Mouse (Mus musculus) neural tube, embryonic 15.5 days (tissue): ENCODE measurements around the gene Atp6v1b1. TPM values are rescaled to one million over a fixed set of nuclear protein-coding genes. Genes with fewer than 3 reads are reported as not detected.

ENCODE experiments used
- ATAC-seq: fragments of 200-750 bp; cut with Nextera tagmentation; 2 replicates; pipeline ENCODE4 v1.8.0; 2017; ENCODE audit warnings: mild to moderate bottlenecking, moderate TSS enrichment, moderate library complexity; ENCODE audit not compliant: low FRiP score
- H3K27ac ChIP-seq: fragments of 300-500 bp; sonication (generic); replicated peaks from 2 replicates; pipeline ENCODE4 v1.5.1; 2015; ENCODE audit warnings: mild to moderate bottlenecking, inconsistent platforms
- H3K27me3 ChIP-seq: fragments of 300-500 bp; sonication (generic); replicated peaks from 2 replicates; pipeline ENCODE4 v1.6.1; 2015; ENCODE audit warnings: inconsistent platforms
- H3K36me3 ChIP-seq: fragments of 300-500 bp; sonication (generic); 2 replicates; pipeline ENCODE4 v1.6.1; 2015; ENCODE audit warnings: inconsistent platforms
- H3K4me1 ChIP-seq: fragments of 300-500 bp; sonication (generic); 2 replicates; pipeline ENCODE4 v1.6.1; 2015; ENCODE audit warnings: inconsistent platforms
- H3K4me2 ChIP-seq: fragments of 300-500 bp; sonication (generic); 2 replicates; pipeline ENCODE4 v1.6.1; 2015; ENCODE audit warnings: inconsistent platforms, mild to moderate bottlenecking, moderate library complexity
- H3K4me3 ChIP-seq: fragments of 300-500 bp; sonication (generic); replicated peaks from 2 replicates; pipeline ENCODE4 v1.5.1; 2015; ENCODE audit warnings: mild to moderate bottlenecking, inconsistent platforms
- H3K9ac ChIP-seq: fragments of 300-500 bp; sonication (generic); replicated peaks from 2 replicates; pipeline ENCODE4 v1.6.1; 2015; ENCODE audit warnings: mild to moderate bottlenecking, inconsistent platforms
- H3K9me3 ChIP-seq: fragments of 300-500 bp; sonication (generic); replicated peaks from 2 replicates; pipeline ENCODE4 v1.6.1; 2016; ENCODE audit warnings: inconsistent platforms
- WGBS: fragments of 180-500 bp; shearing (Covaris S2); methylation state at CpG from one replicate; pipeline ENCODE4 v1.1.7; 2015; ENCODE audit warnings: mixed read lengths; 5-methylcytosine and 5-hydroxymethylcytosine counted together
- polyA plus RNA-seq: library from polyadenylated mRNA; unstranded; fragments of >200 nt; fragmentation: Nextera tagmentation; extraction: Ambion mirVana; gene quantifications from 2 replicates; pipeline ENCODE4 v1.2.1, GENCODE M21; 2015

Atp6v1b1 gene
- polyA plus RNA-seq, 1 experiment from 2014 or later = not detected

- 9% methylated on average over 11 of the region's 11 CpGs for WGBS
- no peak overlapping the region for H3K4me2 ChIP-seq
- no peak overlapping the region for H3K9ac ChIP-seq
- no peaks in the 10 kb centered on the region for H3K4me1 ChIP-seq
- ATAC-seq = no peak
- no peak overlapping the region for H3K27ac ChIP-seq
- H3K36me3 ChIP-seq = no peaks in the 10 kb centered on the region
- H3K27me3 ChIP-seq = peaks cover 25% of the 10 kb centered on the region
- no peaks in the 10 kb centered on the region for H3K9me3 ChIP-seq
- no peak overlapping the region for H3K4me3 ChIP-seq
These were observed 7.4 kb downstream of the Atp6v1b1 start for GRCm38 (mm10) chr6:83750171-83750684.

GRCm38 (mm10) chr6:83756051-83756450 lies 13.3 kb downstream of the Atp6v1b1 start:
- Histone ChIP-seq H3K4me2 (no peak overlapping the region), H3K9ac (no peak overlapping the region), H3K27me3 (peaks cover 57% of the 10 kb centered on the region), H3K9me3 (no peaks in the 10 kb centered on the region), H3K4me1 (peaks cover 7% of the 10 kb centered on the region), H3K36me3 (no peaks in the 10 kb centered on the region), H3K4me3 (no peak overlapping the region), H3K27ac (no peak overlapping the region)
- 84% methylated on average over 9 of the region's 9 CpGs for WGBS
- no peak for ATAC-seq

- peaks cover 68% of the 10 kb centered on the region for H3K27me3 ChIP-seq
- WGBS = 23% methylated on average over 6 of the region's 6 CpGs
- H3K9me3 ChIP-seq = no peaks in the 10 kb centered on the region
- peak within 1 kb of the TSS; percentile 16 for H3K4me3 ChIP-seq
- peak within 1 kb of the TSS; percentile 48 for H3K4me2 ChIP-seq
- no peak for ATAC-seq
- peaks cover 17% of the 10 kb centered on the region for H3K4me1 ChIP-seq
- no peaks in the 10 kb centered on the region for H3K36me3 ChIP-seq
- H3K9ac ChIP-seq = no peak within 1 kb of the TSS; the same call in 1 of the 2 replicates
- no peak within 1 kb of the TSS for H3K27ac ChIP-seq
These were observed 19.6 kb downstream of the Atp6v1b1 start, which contains the start of gene Ankrd53 for GRCm38 (mm10) chr6:83762344-83762743. Gene Ankrd53, plus strand, starts transcription at chr6:83762644.

DNA sequence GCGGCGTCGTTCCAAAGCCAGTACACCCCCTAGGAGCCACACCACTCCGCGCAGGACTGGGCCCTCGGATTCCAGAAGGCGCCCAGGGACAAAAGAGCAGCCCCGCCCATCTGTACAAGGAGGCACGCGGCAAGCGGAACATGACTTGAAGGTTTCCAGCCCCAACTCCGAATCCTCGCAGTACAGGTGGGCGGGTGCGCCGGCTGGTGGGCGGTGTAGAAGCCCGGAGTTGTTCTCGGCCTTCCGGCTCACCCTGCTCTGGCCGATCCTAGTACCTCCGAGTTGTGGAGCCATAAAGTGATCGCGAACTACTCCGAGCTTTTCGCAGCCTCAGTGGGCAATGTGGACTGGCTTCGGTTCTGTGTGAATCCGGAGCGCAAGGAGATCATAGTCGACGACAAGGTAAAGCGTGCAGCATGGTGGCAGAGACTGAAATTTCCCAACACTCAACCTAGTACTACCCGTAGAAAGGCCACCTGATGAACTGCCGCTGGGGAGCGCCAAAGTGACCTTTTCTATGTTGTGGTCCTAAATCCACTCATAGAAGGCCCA lies 20.2 kb downstream of the Atp6v1b1 start:
- Histone ChIP-seq H3K27ac (no peak overlapping the region), H3K27me3 (peaks cover 62% of the 10 kb centered on the region), H3K4me2 (peak overlapping the region; percentile 48), H3K4me1 (peaks cover 15% of the 10 kb centered on the region), H3K4me3 (peak overlapping the region; percentile 16), H3K9me3 (no peaks in the 10 kb centered on the region), H3K36me3 (0 out of 2 replicates have a peak, but pooled peaks cover 3% of the 10 kb centered on the region), H3K9ac (no peak overlapping the region; the same call in 1 of the 2 replicates)
- no peak for ATAC-seq
- WGBS = 3% methylated on average over 35 of the region's 35 CpGs

GRCm38 (mm10) chr6:83766982-83767381 lies 24.2 kb downstream of the Atp6v1b1 start:
- H3K9me3 ChIP-seq = no peaks in the 10 kb centered on the region
- H3K4me3 ChIP-seq = no peak overlapping the region
- H3K36me3 ChIP-seq = peaks cover 34% of the 10 kb centered on the region
- H3K9ac ChIP-seq = no peak overlapping the region
- peaks cover 10% of the 10 kb centered on the region for H3K4me1 ChIP-seq
- H3K27me3 ChIP-seq = peaks cover 29% of the 10 kb centered on the region
- WGBS = 97% methylated on average over 3 of the region's 3 CpGs
- no peak for ATAC-seq
- no peak overlapping the region for H3K4me2 ChIP-seq
- H3K27ac ChIP-seq = no peak overlapping the region

GRCm38 (mm10) chr6:83768485-83768884 lies 25.7 kb downstream of the Atp6v1b1 start:
- Histone ChIP-seq H3K27me3 (peaks cover 14% of the 10 kb centered on the region), H3K4me3 (no peak overlapping the region), H3K27ac (no peak overlapping the region), H3K4me2 (no peak overlapping the region), H3K9ac (no peak overlapping the region), H3K4me1 (peaks cover 10% of the 10 kb centered on the region), H3K36me3 (peaks cover 47% of the 10 kb centered on the region), H3K9me3 (no peaks in the 10 kb centered on the region)
- WGBS = 91% methylated on average over 5 of the region's 5 CpGs
- ATAC-seq = no peak

GRCm38 (mm10) chr6:83774126-83774525 lies 31.3 kb downstream of the Atp6v1b1 start:
- Histone ChIP-seq H3K9ac (no peak overlapping the region), H3K9me3 (no peaks in the 10 kb centered on the region), H3K4me3 (peak overlapping the region; percentile 98; the same call in 1 of the 2 replicates), H3K36me3 (peaks cover 35% of the 10 kb centered on the region), H3K4me1 (peaks cover 35% of the 10 kb centered on the region), H3K27ac (no peak overlapping the region), H3K27me3 (no peaks in the 10 kb centered on the region), H3K4me2 (peak overlapping the region; percentile 87)
- ATAC-seq = no peak
- WGBS = 52% methylated on average over 8 of the region's 9 CpGs

- no peaks in the 10 kb centered on the region for H3K27me3 ChIP-seq
- peak overlapping the region; percentile 95 for H3K9ac ChIP-seq
- H3K4me3 ChIP-seq = peak overlapping the region; percentile 98
- H3K4me2 ChIP-seq = peak overlapping the region; percentile 87
- no peaks in the 10 kb centered on the region for H3K9me3 ChIP-seq
- peak overlapping the region; percentile 86 for H3K27ac ChIP-seq
- H3K4me1 ChIP-seq = peaks cover 35% of the 10 kb centered on the region
- peaks cover 27% of the 10 kb centered on the region for H3K36me3 ChIP-seq
- ATAC-seq = peak; percentile 56
- WGBS = 3% methylated on average over 14 of the region's 14 CpGs
These were observed 32.2 kb downstream of the Atp6v1b1 start for GRCm38 (mm10) chr6:83774781-83775563.

- WGBS = under 1% methylated on average over 45 of the region's 45 CpGs
- peak within 1 kb of the TSS; percentile 95 for H3K9ac ChIP-seq
- peak; percentile 95 for ATAC-seq
These were observed 33.0 kb downstream of the Atp6v1b1 start, which contains the start of gene Tex261 for GRCm38 (mm10) chr6:83775638-83776293. Gene Tex261, minus strand, starts transcription at chr6:83775813.

GRCm38 (mm10) chr6:83778306-83778705 lies 35.5 kb downstream of the Atp6v1b1 start:
- Histone ChIP-seq H3K9ac (no peak overlapping the region), H3K27me3 (no peaks in the 10 kb centered on the region), H3K4me2 (no peak overlapping the region), H3K9me3 (no peaks in the 10 kb centered on the region), H3K27ac (no peak overlapping the region), H3K36me3 (no peaks in the 10 kb centered on the region; the same call in 1 of the 2 replicates), H3K4me1 (peaks cover 27% of the 10 kb centered on the region), H3K4me3 (no peak overlapping the region)
- 87% methylated on average over 7 of the region's 7 CpGs for WGBS
- ATAC-seq = no peak

More at GRCm38 (mm10) chr6:83775638-83776293, 33.0 kb downstream of the Atp6v1b1 start, which contains the start of gene Tex261:
- Histone ChIP-seq H3K4me1 (peaks cover 35% of the 10 kb centered on the region), H3K4me3 (peak within 1 kb of the TSS; percentile 98), H3K36me3 (peaks cover 25% of the 10 kb centered on the region; the same call in 1 of the 2 replicates), H3K27me3 (no peaks in the 10 kb centered on the region), H3K4me2 (peak within 1 kb of the TSS; percentile 87), H3K27ac (peak within 1 kb of the TSS; percentile 86), H3K9me3 (no peaks in the 10 kb centered on the region)

GRCm38 (mm10) chr6:83779026-83779425 lies 36.2 kb downstream of the Atp6v1b1 start:
- H3K9ac ChIP-seq = no peak overlapping the region
- no peaks in the 10 kb centered on the region for H3K27me3 ChIP-seq
- H3K9me3 ChIP-seq = no peaks in the 10 kb centered on the region
- H3K4me1 ChIP-seq = peaks cover 20% of the 10 kb centered on the region
- ATAC-seq = no peak
- H3K36me3 ChIP-seq = no peaks in the 10 kb centered on the region
- 4% methylated on average over 5 of the region's 5 CpGs for WGBS
- no peak overlapping the region for H3K4me2 ChIP-seq
- H3K4me3 ChIP-seq = no peak overlapping the region
- H3K27ac ChIP-seq = no peak overlapping the region
